Mouse (Mus musculus): ENCODE data around the gene Cd24a. TPM values are rescaled to one million over a fixed set of nuclear protein-coding genes. Genes with fewer than 3 reads are reported as not detected.

The Cd24a gene
- polyA plus RNA-seq, 1 experiment = 186 TPM

GRCm38 (mm10) chr10:43605901-43606300, 27.8 kb downstream of the Cd24a start:
- Histone ChIP-seq H3K36me3 (ENCODE audit: control insufficient read depth, insufficient read depth, low read length) (no peaks in the 10 kb centered on the region), H3K4me1 (ENCODE audit: control insufficient read depth, insufficient read depth, low read length) (no peaks in the 10 kb centered on the region), H3K27ac (ENCODE audit: insufficient read depth, low read depth, low read length) (no peak overlapping the region), H3K4me3 (ENCODE audit: insufficient read depth, low read depth, low read length) (no peak overlapping the region), H3K27me3 (replicated peaks; ENCODE audit: control insufficient read depth, insufficient read depth, low read length) (no peaks in the 10 kb centered on the region)
- no peak for TF ChIP-seq CTCF (conservative IDR thresholded peaks at IDR 0.05; ENCODE audit: insufficient read depth, insufficient read length, low read depth, low read length)
- TF ChIP-seq POLR2A (IDR thresholded peaks at IDR 0.05; ENCODE audit: low read depth, low read length) = no peak
- no peak for DNase-seq
- 86% methylated on average over 7 of the region's 7 CpGs for WGBS

- TF ChIP-seq POLR2A (IDR thresholded peaks at IDR 0.05; ENCODE audit: low read depth, low read length) (no peak), CTCF (conservative IDR thresholded peaks at IDR 0.05; ENCODE audit: insufficient read depth, insufficient read length, low read depth, low read length) (no peak)
- H3K36me3 ChIP-seq (ENCODE audit: control insufficient read depth, insufficient read depth, low read length) = no peaks in the 10 kb centered on the region
- H3K4me1 ChIP-seq (ENCODE audit: control insufficient read depth, insufficient read depth, low read length) = no peaks in the 10 kb centered on the region
- no peak overlapping the region for H3K27ac ChIP-seq (ENCODE audit: insufficient read depth, low read depth, low read length)
- no peaks in the 10 kb centered on the region; the same call in 1 of the 2 replicates for H3K27me3 ChIP-seq (replicated peaks; ENCODE audit: control insufficient read depth, insufficient read depth, low read length)
- 96% methylated on average over 5 of the region's 5 CpGs for WGBS
- no peak for DNase-seq
- H3K4me3 ChIP-seq (ENCODE audit: insufficient read depth, low read depth, low read length) = no peak overlapping the region
Measured at GRCm38 (mm10) chr10:43609507-43609906, 31.4 kb downstream of the Cd24a start.

- 88% methylated on average over 2 of the region's 2 CpGs for WGBS
- TF ChIP-seq CTCF (conservative IDR thresholded peaks at IDR 0.05; ENCODE audit: insufficient read depth, insufficient read length, low read depth, low read length) (no peak), POLR2A (IDR thresholded peaks at IDR 0.05; ENCODE audit: low read depth, low read length) (no peak)
- DNase-seq = no peak
- H3K36me3 ChIP-seq (ENCODE audit: control insufficient read depth, insufficient read depth, low read length) = no peaks in the 10 kb centered on the region
- H3K27me3 ChIP-seq (replicated peaks; ENCODE audit: control insufficient read depth, insufficient read depth, low read length) = no peaks in the 10 kb centered on the region; the same call in 1 of the 2 replicates
- no peak overlapping the region for H3K4me3 ChIP-seq (ENCODE audit: insufficient read depth, low read depth, low read length)
- H3K27ac ChIP-seq (ENCODE audit: insufficient read depth, low read depth, low read length) = no peak overlapping the region
- no peaks in the 10 kb centered on the region for H3K4me1 ChIP-seq (ENCODE audit: control insufficient read depth, insufficient read depth, low read length)
Measured at GRCm38 (mm10) chr10:43609958-43610357, 31.9 kb downstream of the Cd24a start.

GRCm38 (mm10) chr10:43611081-43611480, 33.0 kb downstream of the Cd24a start:
- no peak for DNase-seq
- TF ChIP-seq CTCF (conservative IDR thresholded peaks at IDR 0.05; ENCODE audit: insufficient read depth, insufficient read length, low read depth, low read length) = no peak
- no peak for TF ChIP-seq POLR2A (IDR thresholded peaks at IDR 0.05; ENCODE audit: low read depth, low read length)
- H3K4me1 ChIP-seq (ENCODE audit: control insufficient read depth, insufficient read depth, low read length) = no peaks in the 10 kb centered on the region
- no peaks in the 10 kb centered on the region for H3K36me3 ChIP-seq (ENCODE audit: control insufficient read depth, insufficient read depth, low read length)
- no peak overlapping the region for H3K27ac ChIP-seq (ENCODE audit: insufficient read depth, low read depth, low read length)
- no peak overlapping the region for H3K4me3 ChIP-seq (ENCODE audit: insufficient read depth, low read depth, low read length)
- H3K27me3 ChIP-seq (replicated peaks; ENCODE audit: control insufficient read depth, insufficient read depth, low read length) = no peaks in the 10 kb centered on the region; the same call in 1 of the 2 replicates

- Histone ChIP-seq H3K36me3 (ENCODE audit: control insufficient read depth, insufficient read depth, low read length) (no peaks in the 10 kb centered on the region), H3K27me3 (replicated peaks; ENCODE audit: control insufficient read depth, insufficient read depth, low read length) (no peaks in the 10 kb centered on the region; the same call in 1 of the 2 replicates), H3K4me1 (ENCODE audit: control insufficient read depth, insufficient read depth, low read length) (no peaks in the 10 kb centered on the region; the same call in 1 of the 2 replicates), H3K27ac (ENCODE audit: insufficient read depth, low read depth, low read length) (no peak overlapping the region), H3K4me3 (ENCODE audit: insufficient read depth, low read depth, low read length) (no peak overlapping the region)
- DNase-seq = no peak
- WGBS = 24% methylated on average over 6 of the region's 6 CpGs
- no peak for TF ChIP-seq POLR2A (IDR thresholded peaks at IDR 0.05; ENCODE audit: low read depth, low read length)
- no peak for TF ChIP-seq CTCF (conservative IDR thresholded peaks at IDR 0.05; ENCODE audit: insufficient read depth, insufficient read length, low read depth, low read length)
Measured at GRCm38 (mm10) chr10:43619059-43619531, 41.0 kb downstream of the Cd24a start.

GRCm38 (mm10) chr10:43619939-43620338, 41.9 kb downstream of the Cd24a start:
- WGBS = 88% methylated on average over 2 of the region's 2 CpGs
- no peaks in the 10 kb centered on the region for H3K36me3 ChIP-seq (ENCODE audit: control insufficient read depth, insufficient read depth, low read length)
- DNase-seq = no peak
- no peak overlapping the region for H3K27ac ChIP-seq (ENCODE audit: insufficient read depth, low read depth, low read length)
- H3K4me1 ChIP-seq (ENCODE audit: control insufficient read depth, insufficient read depth, low read length) = no peaks in the 10 kb centered on the region; the same call in 1 of the 2 replicates
- TF ChIP-seq CTCF (conservative IDR thresholded peaks at IDR 0.05; ENCODE audit: insufficient read depth, insufficient read length, low read depth, low read length) (no peak), POLR2A (IDR thresholded peaks at IDR 0.05; ENCODE audit: low read depth, low read length) (no peak)
- no peaks in the 10 kb centered on the region for H3K27me3 ChIP-seq (replicated peaks; ENCODE audit: control insufficient read depth, insufficient read depth, low read length)
- H3K4me3 ChIP-seq (ENCODE audit: insufficient read depth, low read depth, low read length) = no peak overlapping the region

GRCm38 (mm10) chr10:43623510-43623909, 45.4 kb downstream of the Cd24a start:
- H3K27ac ChIP-seq (ENCODE audit: insufficient read depth, low read depth, low read length) = no peak overlapping the region
- H3K36me3 ChIP-seq (ENCODE audit: control insufficient read depth, insufficient read depth, low read length) = no peaks in the 10 kb centered on the region
- H3K4me1 ChIP-seq (ENCODE audit: control insufficient read depth, insufficient read depth, low read length) = no peaks in the 10 kb centered on the region; the same call in 1 of the 2 replicates
- H3K27me3 ChIP-seq (replicated peaks; ENCODE audit: control insufficient read depth, insufficient read depth, low read length) = no peaks in the 10 kb centered on the region
- WGBS = 86% methylated on average over 8 of the region's 8 CpGs
- H3K4me3 ChIP-seq (ENCODE audit: insufficient read depth, low read depth, low read length) = no peak overlapping the region
- DNase-seq = no peak
- no peak for TF ChIP-seq CTCF (conservative IDR thresholded peaks at IDR 0.05; ENCODE audit: insufficient read depth, insufficient read length, low read depth, low read length)
